Mouse (Mus musculus): Measurements from ENCODE around the gene 4921501E09Rik. TPM values are rescaled to one million over a fixed set of nuclear protein-coding genes. Genes with fewer than 3 reads are reported as not detected.

The 4921501E09Rik gene
- polyA plus RNA-seq, 1 experiment from 2014 or later, result not detected

Other genes starting within 250 kb of the 4921501E09Rik start
- gene Zfp799, start 237.8 kb downstream of the 4921501E09Rik start, polyA plus RNA-seq (2015; fragmentation: Nextera tagmentation; extraction: Ambion mirVana), result 20.1 and 22.2 TPM in 2 replicates
- gene Zfp870, start 176.4 kb downstream of the 4921501E09Rik start, polyA plus RNA-seq (2015; fragmentation: Nextera tagmentation; extraction: Ambion mirVana), result 7.4 and 7.8 TPM in 2 replicates
- gene Cyp4f14, start 150.7 kb downstream of the 4921501E09Rik start, polyA plus RNA-seq (2015; fragmentation: Nextera tagmentation; extraction: Ambion mirVana), result not detected in 2 replicates
- 9.5 and 10.9 TPM in 2 replicates for gene Cyp4f13, start 120.7 kb downstream of the 4921501E09Rik start, polyA plus RNA-seq (2015; fragmentation: Nextera tagmentation; extraction: Ambion mirVana)
- gene Zfp472, start 102.2 kb downstream of the 4921501E09Rik start, polyA plus RNA-seq (2015; fragmentation: Nextera tagmentation; extraction: Ambion mirVana), result 8.5 and 8.8 TPM in 2 replicates
- gene Zfp952, start 74.9 kb downstream of the 4921501E09Rik start, polyA plus RNA-seq (2015; fragmentation: Nextera tagmentation; extraction: Ambion mirVana), result 19.8 and 22.7 TPM in 2 replicates
- 25.5 and 26.5 TPM in 2 replicates for gene Zfp763, start 34.7 kb downstream of the 4921501E09Rik start, polyA plus RNA-seq (2015; fragmentation: Nextera tagmentation; extraction: Ambion mirVana)
- gene Zfp563, start 21.3 kb upstream of the 4921501E09Rik start, polyA plus RNA-seq (2015; fragmentation: Nextera tagmentation; extraction: Ambion mirVana), result 21.4 and 23.8 TPM in 2 replicates
- gene Morc2b, start 71.6 kb upstream of the 4921501E09Rik start, polyA plus RNA-seq (2015; fragmentation: Nextera tagmentation; extraction: Ambion mirVana), result 0.63 and 0.77 TPM in 2 replicates
- gene Olfr55, start 100.4 kb upstream of the 4921501E09Rik start, polyA plus RNA-seq (2015; fragmentation: Nextera tagmentation; extraction: Ambion mirVana), result 0.04 and 0.06 TPM in 2 replicates
- gene Olfr239, start 123.2 kb upstream of the 4921501E09Rik start, polyA plus RNA-seq (2015; fragmentation: Nextera tagmentation; extraction: Ambion mirVana), result not detected in 2 replicates
- gene Olfr1564, start 153.6 kb upstream of the 4921501E09Rik start, polyA plus RNA-seq (2015; fragmentation: Nextera tagmentation; extraction: Ambion mirVana), result 0.08 and 0.09 TPM in 2 replicates
- 23.0 and 23.3 TPM in 2 replicates for gene Zfp955a, start 187.1 kb upstream of the 4921501E09Rik start, polyA plus RNA-seq (2015; fragmentation: Nextera tagmentation; extraction: Ambion mirVana)
- 0.05 TPM in 1 of 2 replicates, not detected in the other for gene Olfr63, start 196.6 kb upstream of the 4921501E09Rik start, polyA plus RNA-seq (2015; fragmentation: Nextera tagmentation; extraction: Ambion mirVana)
- gene Zfp955b, start 221.5 kb upstream of the 4921501E09Rik start, polyA plus RNA-seq (2015; fragmentation: Nextera tagmentation; extraction: Ambion mirVana), result 18.4 and 18.6 TPM in 2 replicates